Mouse (Mus musculus): Measurements from ENCODE around the gene Dock8.
"Not testable (repeated sequence)": the region's sequence is repeated elsewhere in the genome, so short reads cannot be mapped to it uniquely, and the experiment has no call there.

The Dock8 gene

GRCm38 (mm10) chr19:24993526-24993925 lies 5.8 kb upstream of the Dock8 start:
- POLR2A ChIA-PET, result no interaction called here

GRCm38 (mm10) chr19:24994900-24995299 lies 4.4 kb upstream of the Dock8 start:
- CTCF ChIA-PET, result no interaction called here
- POLR2A ChIA-PET, result no interaction called here

More at GRCm38 (mm10) chr19:24993526-24993925, 5.8 kb upstream of the Dock8 start:
- CTCF ChIA-PET, result interaction anchor here in 2 of 4 experiments (0.6 kb wide), 2 partner anchors 32 to 305 kb away, joined by 3 read pairs; no protein-coding TSS in a partner anchor

- ChIA-PET POLR2A (interaction anchor here in 2 of 4 experiments (0.6 to 1.4 kb wide), 2 partner anchors 8 to 35 kb away, joined by 3 read pairs; partner anchors contain the start of gene Cbwd1 (in 1 of the 2)), CTCF (interaction anchor here in 1 of 4 experiments (0.6 kb wide), 1 partner anchor 671 kb away, joined by 6 read pairs; no protein-coding TSS in a partner anchor)
Observed at GRCm38 (mm10) chr19:24996815-24997704, 2.3 kb upstream of the Dock8 start.

- CTCF ChIA-PET, result interaction anchor here in 2 of 4 experiments (0.6 to 1.7 kb wide), 2 partner anchors 239 to 477 kb away, joined by 3 to 10 read pairs; no protein-coding TSS in a partner anchor
- POLR2A ChIA-PET, result interaction anchor here in 1 of 4 experiments (1.3 to 2.6 kb wide), 2 partner anchors 17 to 37 kb away, joined by 3 to 8 read pairs; partner anchors contain the start of gene Cbwd1
Observed at GRCm38 (mm10) chr19:24998561-24998960, 773 bp upstream of the Dock8 start.

GRCm38 (mm10) chr19:25000153-25000552 lies 819 bp downstream of the Dock8 start:
- CTCF ChIA-PET, result no interaction called here
- POLR2A ChIA-PET, result interaction anchor here in 3 of 4 experiments (0.7 to 2.6 kb wide), 6 partner anchors 21 to 237 kb away, joined by 3 to 8 read pairs (median 4); partner anchors contain the start of genes Cbwd1 (in 3 of the 3) and Kank1 (in 1 of the 3)

GRCm38 (mm10) chr19:25002032-25002431 lies 2.7 kb downstream of the Dock8 start:
- POLR2A ChIA-PET, result interaction anchor here in 1 of 4 experiments (0.7 kb wide), 1 partner anchor 15 kb away, joined by 3 read pairs; no protein-coding TSS in a partner anchor
- CTCF ChIA-PET, result no interaction called here

- POLR2A ChIA-PET, result no interaction called here
- CTCF ChIA-PET, result no interaction called here
Observed at GRCm38 (mm10) chr19:25002828-25003227, 3.5 kb downstream of the Dock8 start.

GRCm38 (mm10) chr19:25003810-25004209 lies 4.5 kb downstream of the Dock8 start:
- POLR2A ChIA-PET, result no interaction called here
- CTCF ChIA-PET, result no interaction called here

- ChIA-PET CTCF (no interaction called here), POLR2A (no interaction called here)
Observed at GRCm38 (mm10) chr19:25006686-25007085, 7.4 kb downstream of the Dock8 start.

- ChIA-PET CTCF (no interaction called here), POLR2A (no interaction called here)
Observed at GRCm38 (mm10) chr19:25008509-25008908, 9.2 kb downstream of the Dock8 start.

GRCm38 (mm10) chr19:25022766-25023165 lies 23.4 kb downstream of the Dock8 start:
- CTCF ChIA-PET, result no interaction called here
- POLR2A ChIA-PET, result interaction anchor here in 1 of 4 experiments (0.8 kb wide), 1 partner anchor 12 kb away, joined by 3 read pairs; no protein-coding TSS in a partner anchor

GRCm38 (mm10) chr19:25031765-25032164 lies 32.4 kb downstream of the Dock8 start:
- ChIA-PET POLR2A (no interaction called here), CTCF (interaction anchor here in 2 of 4 experiments (0.7 to 0.9 kb wide), 2 partner anchors 9 to 419 kb away, joined by 3 read pairs; no protein-coding TSS in a partner anchor)

GRCm38 (mm10) chr19:25033008-25033407 lies 33.7 kb downstream of the Dock8 start:
- CTCF ChIA-PET, POLR2A ChIA-PET: not testable (repeated sequence)

- ChIA-PET POLR2A (no interaction called here), CTCF (no interaction called here)
Observed at GRCm38 (mm10) chr19:25035825-25036224, 36.5 kb downstream of the Dock8 start.

GRCm38 (mm10) chr19:25036784-25037183 lies 37.5 kb downstream of the Dock8 start:
- ChIA-PET CTCF (no interaction called here), POLR2A (no interaction called here)

- POLR2A ChIA-PET, result no interaction called here
- CTCF ChIA-PET, result no interaction called here
Observed at GRCm38 (mm10) chr19:25037249-25037648, 37.9 kb downstream of the Dock8 start.

- POLR2A ChIA-PET, result no interaction called here
Observed at GRCm38 (mm10) chr19:25038293-25038692, 39.0 kb downstream of the Dock8 start.

GRCm38 (mm10) chr19:25041209-25041608 lies 41.9 kb downstream of the Dock8 start:
- ChIA-PET CTCF (no interaction called here), POLR2A (interaction anchor here in 1 of 4 experiments (0.9 kb wide), 1 partner anchor 19 kb away, joined by 3 read pairs; no protein-coding TSS in a partner anchor)

More at GRCm38 (mm10) chr19:25038293-25038692, 39.0 kb downstream of the Dock8 start:
- CTCF ChIA-PET, result no interaction called here

- POLR2A ChIA-PET, result no interaction called here
- CTCF ChIA-PET, result no interaction called here
Observed at GRCm38 (mm10) chr19:25042973-25043372, 43.6 kb downstream of the Dock8 start.

- POLR2A ChIA-PET, result no interaction called here
- CTCF ChIA-PET, result no interaction called here
Observed at GRCm38 (mm10) chr19:25044057-25044456, 44.7 kb downstream of the Dock8 start.

GRCm38 (mm10) chr19:25052355-25052754 lies 53.0 kb downstream of the Dock8 start:
- CTCF ChIA-PET, result no interaction called here

More at GRCm38 (mm10) chr19:25052355-25052754, 53.0 kb downstream of the Dock8 start:
- POLR2A ChIA-PET, result no interaction called here

Data from embryonic stem cell, embryonic (primary cell).